Mouse (Mus musculus): ENCODE data around the gene Sox5. TPM values are rescaled to one million over a fixed set of nuclear protein-coding genes. Genes with fewer than 3 reads are reported as not detected.

The Sox5 gene
- polyA plus RNA-seq, 1 experiment from 2014 or later, result 54.7 TPM

DNA sequence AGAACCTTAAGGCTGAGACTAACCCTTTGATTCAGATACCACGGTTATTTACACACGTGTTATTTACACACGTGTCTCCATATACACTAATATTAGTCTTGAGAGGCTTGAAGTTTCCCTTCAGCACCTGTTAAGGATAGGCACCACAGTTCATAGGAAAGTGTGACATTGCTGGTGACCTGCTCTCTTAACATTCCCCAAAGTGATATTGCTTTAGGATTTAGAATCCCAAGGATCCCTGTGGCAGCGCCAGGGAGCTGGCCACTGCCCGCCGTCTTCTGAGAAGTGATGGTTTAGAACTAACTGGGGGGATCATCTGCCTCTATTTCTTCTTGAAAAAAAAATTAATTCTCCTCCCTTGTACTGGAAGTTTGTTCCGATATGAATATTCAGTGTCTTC, 741.4 kb downstream of the Sox5 start:
- Histone ChIP-seq H3K4me2 (ENCODE audit: low read depth, severe bottlenecking) (no peak overlapping the region), H3K4me3 (ENCODE audit: low read depth, low read length) (no peak overlapping the region), H3K27ac (replicated peaks; ENCODE audit: low read depth, low read length) (no peak overlapping the region; the same call in 1 of the 2 replicates), H3K27me3 (ENCODE audit: control insufficient read depth, insufficient read depth, low read length) (no peaks in the 10 kb centered on the region), H3K9ac (ENCODE audit: low read length) (no peak overlapping the region), H3K36me3 (ENCODE audit: control insufficient read depth, insufficient read depth, low read length) (no peaks in the 10 kb centered on the region), H3K9me3 (ENCODE audit: control insufficient read depth, low read length) (no peaks in the 10 kb centered on the region), H3K4me1 (ENCODE audit: control insufficient read depth, insufficient read depth, low read length) (peaks cover 13% of the 10 kb centered on the region; the same call in 1 of the 2 replicates)
- DNase-seq (ENCODE audit: low spot score), result no peak
- 92% methylated on average over 7 of the region's 7 CpGs for WGBS
- no peak for ATAC-seq (ENCODE audit: insufficient number of reproducible peaks, low FRiP score, low TSS enrichment, low read depth)

GRCm38 (mm10) chr6:144039221-144039620, 742.6 kb downstream of the Sox5 start:
- peaks cover 12% of the 10 kb centered on the region; the same call in 1 of the 2 replicates for H3K4me1 ChIP-seq (ENCODE audit: control insufficient read depth, insufficient read depth, low read length)
- H3K9ac ChIP-seq (ENCODE audit: low read length), result no peak overlapping the region
- no peaks in the 10 kb centered on the region for H3K9me3 ChIP-seq (ENCODE audit: control insufficient read depth, low read length)
- H3K27ac ChIP-seq (replicated peaks; ENCODE audit: low read depth, low read length), result peak overlapping the region; percentile 63; the same call in 1 of the 2 replicates
- no peaks in the 10 kb centered on the region for H3K36me3 ChIP-seq (ENCODE audit: control insufficient read depth, insufficient read depth, low read length)
- no peak overlapping the region; the same call in 1 of the 2 replicates for H3K4me2 ChIP-seq (ENCODE audit: low read depth, severe bottlenecking)
- H3K4me3 ChIP-seq (ENCODE audit: low read depth, low read length), result no peak overlapping the region
- 54% methylated on average over 7 of the region's 7 CpGs for WGBS
- ATAC-seq (ENCODE audit: insufficient number of reproducible peaks, low FRiP score, low TSS enrichment, low read depth), result peak; percentile 52; the same call in 1 of the 2 replicates
- no peaks in the 10 kb centered on the region for H3K27me3 ChIP-seq (ENCODE audit: control insufficient read depth, insufficient read depth, low read length)
- DNase-seq (ENCODE audit: low spot score), result peak; percentile 36

DNA sequence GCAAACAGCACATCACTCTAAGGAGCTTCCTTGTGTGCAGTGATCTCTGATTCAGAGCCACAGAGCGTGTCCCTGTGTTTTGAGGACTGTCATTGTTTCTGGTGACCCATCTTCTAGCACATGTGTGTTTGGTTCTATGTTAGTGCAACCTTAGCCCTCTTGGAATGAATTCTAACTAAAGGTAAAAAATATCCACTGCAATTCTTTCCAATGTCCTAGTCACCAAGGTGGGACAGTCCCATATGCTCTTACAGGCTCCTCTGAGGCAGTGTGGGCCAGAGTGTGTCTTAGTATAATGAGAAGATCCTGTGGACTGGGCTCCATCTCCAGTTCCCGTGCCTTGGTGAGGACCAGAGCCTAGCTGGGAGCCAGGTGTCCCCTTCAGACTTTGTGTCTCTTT, 748.6 kb downstream of the Sox5 start:
- Histone ChIP-seq H3K9ac (ENCODE audit: low read length) (no peak overlapping the region), H3K4me2 (ENCODE audit: low read depth, severe bottlenecking) (no peak overlapping the region), H3K27me3 (ENCODE audit: control insufficient read depth, insufficient read depth, low read length) (no peaks in the 10 kb centered on the region), H3K9me3 (ENCODE audit: control insufficient read depth, low read length) (no peaks in the 10 kb centered on the region), H3K36me3 (ENCODE audit: control insufficient read depth, insufficient read depth, low read length) (no peaks in the 10 kb centered on the region), H3K4me3 (ENCODE audit: low read depth, low read length) (no peak overlapping the region), H3K4me1 (ENCODE audit: control insufficient read depth, insufficient read depth, low read length) (no peaks in the 10 kb centered on the region), H3K27ac (replicated peaks; ENCODE audit: low read depth, low read length) (no peak overlapping the region)
- ATAC-seq (ENCODE audit: insufficient number of reproducible peaks, low FRiP score, low TSS enrichment, low read depth) (no peak), DNase-seq (ENCODE audit: low spot score) (no peak)
- WGBS, result 80% methylated on average over 2 of the region's 2 CpGs

DNA sequence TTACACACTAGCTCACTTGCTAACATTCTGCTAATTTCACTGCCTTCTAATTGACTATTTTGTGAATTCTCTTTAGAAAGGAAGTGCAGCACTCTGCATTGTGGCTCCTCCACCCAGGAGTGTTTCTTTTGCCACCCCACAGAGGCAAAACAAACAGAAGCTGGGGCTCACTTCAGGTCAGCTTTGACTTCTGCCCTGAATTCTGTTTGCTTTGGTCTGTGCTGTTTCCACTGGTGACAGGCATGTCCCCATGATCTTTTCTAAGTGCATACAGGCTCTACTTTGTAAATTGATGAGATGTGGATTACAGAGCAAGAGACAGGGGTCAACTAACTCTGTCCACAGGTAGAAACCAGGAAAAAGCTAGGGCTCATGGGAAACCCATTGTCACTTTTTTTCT, 764.8 kb downstream of the Sox5 start:
- H3K27me3 ChIP-seq (ENCODE audit: control insufficient read depth, insufficient read depth, low read length), result no peaks in the 10 kb centered on the region

DNA sequence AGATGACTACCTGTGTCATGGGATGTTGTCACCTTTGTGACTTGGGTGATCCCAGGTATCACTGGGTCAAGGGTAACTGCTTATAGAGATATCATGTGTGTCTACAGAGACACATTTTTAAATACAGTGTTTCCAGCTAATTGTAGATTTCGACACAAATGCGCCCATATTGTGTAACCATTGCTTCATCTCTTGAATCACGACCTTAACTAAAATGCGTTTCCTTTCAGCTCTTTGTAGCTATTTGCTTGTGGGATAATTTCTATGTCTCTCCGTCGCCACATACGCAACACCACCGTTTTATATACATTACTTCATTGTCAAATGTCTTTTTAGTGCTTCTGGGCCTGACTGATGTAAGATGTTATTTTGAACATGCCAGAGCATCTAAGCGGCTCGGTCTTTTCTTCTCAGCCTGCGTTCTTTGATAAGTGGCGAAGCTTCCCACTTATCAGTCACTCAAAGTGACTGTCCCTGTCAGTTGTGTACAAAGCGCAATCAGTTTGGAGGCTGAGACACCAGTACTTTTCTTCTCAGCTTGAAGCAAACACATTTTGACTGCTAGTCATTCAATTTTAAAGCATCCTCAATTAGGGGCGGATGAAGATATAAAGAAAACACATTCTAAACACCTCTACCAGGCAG, 769.8 kb downstream of the Sox5 start:
- ATAC-seq (ENCODE audit: insufficient number of reproducible peaks, low FRiP score, low TSS enrichment, low read depth) (no peak), DNase-seq (ENCODE audit: low spot score) (no peak)
- H3K36me3 ChIP-seq (ENCODE audit: control insufficient read depth, insufficient read depth, low read length), result no peaks in the 10 kb centered on the region

More for the DNA sequence above, 764.8 kb downstream of the Sox5 start:
- DNase-seq (ENCODE audit: low spot score) (no peak), ATAC-seq (ENCODE audit: insufficient number of reproducible peaks, low FRiP score, low TSS enrichment, low read depth) (no peak)
- H3K36me3 ChIP-seq (ENCODE audit: control insufficient read depth, insufficient read depth, low read length), result no peaks in the 10 kb centered on the region
- H3K9ac ChIP-seq (ENCODE audit: low read length), result no peak overlapping the region
- H3K4me1 ChIP-seq (ENCODE audit: control insufficient read depth, insufficient read depth, low read length), result no peaks in the 10 kb centered on the region
- no peak overlapping the region for H3K27ac ChIP-seq (replicated peaks; ENCODE audit: low read depth, low read length)
- H3K4me3 ChIP-seq (ENCODE audit: low read depth, low read length), result no peak overlapping the region
- no peaks in the 10 kb centered on the region for H3K9me3 ChIP-seq (ENCODE audit: control insufficient read depth, low read length)
- H3K4me2 ChIP-seq (ENCODE audit: low read depth, severe bottlenecking), result no peak overlapping the region

DNA sequence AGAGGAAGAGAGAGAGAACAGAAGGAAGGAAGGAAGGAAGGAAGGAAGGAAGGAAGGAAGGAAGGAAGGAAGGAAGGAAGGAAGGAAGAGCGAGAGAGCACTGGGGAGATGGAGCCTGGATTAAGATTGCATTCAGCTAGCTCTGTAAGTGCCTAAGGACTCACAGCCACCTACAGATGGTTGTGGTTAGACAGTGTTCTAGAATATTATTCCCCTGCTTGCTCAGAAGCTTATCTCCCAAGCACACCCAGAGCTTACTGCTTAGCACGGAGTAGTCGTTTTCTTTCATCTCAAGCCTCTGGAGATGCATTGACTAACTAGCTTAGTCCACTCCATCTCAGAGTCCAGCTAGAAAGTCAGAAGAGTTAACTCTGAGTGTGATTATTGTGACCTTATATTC, 770.8 kb downstream of the Sox5 start:
- no peak overlapping the region for H3K4me3 ChIP-seq (ENCODE audit: low read depth, low read length)
- no peak overlapping the region for H3K9ac ChIP-seq (ENCODE audit: low read length)
- H3K4me1 ChIP-seq (ENCODE audit: control insufficient read depth, insufficient read depth, low read length), result no peaks in the 10 kb centered on the region
- DNase-seq (ENCODE audit: low spot score) (no peak), ATAC-seq (ENCODE audit: insufficient number of reproducible peaks, low FRiP score, low TSS enrichment, low read depth) (no peak)
- H3K36me3 ChIP-seq (ENCODE audit: control insufficient read depth, insufficient read depth, low read length), result no peaks in the 10 kb centered on the region
- H3K27ac ChIP-seq (replicated peaks; ENCODE audit: low read depth, low read length), result no peak overlapping the region
- WGBS, result 72% methylated on average over 3 of the region's 3 CpGs
- H3K9me3 ChIP-seq (ENCODE audit: control insufficient read depth, low read length), result no peaks in the 10 kb centered on the region
- no peak overlapping the region for H3K4me2 ChIP-seq (ENCODE audit: low read depth, severe bottlenecking)
- H3K27me3 ChIP-seq (ENCODE audit: control insufficient read depth, insufficient read depth, low read length), result no peaks in the 10 kb centered on the region

More for the DNA sequence above, 769.8 kb downstream of the Sox5 start:
- Histone ChIP-seq H3K9ac (ENCODE audit: low read length) (no peak overlapping the region), H3K4me2 (ENCODE audit: low read depth, severe bottlenecking) (no peak overlapping the region), H3K9me3 (ENCODE audit: control insufficient read depth, low read length) (no peaks in the 10 kb centered on the region), H3K4me1 (ENCODE audit: control insufficient read depth, insufficient read depth, low read length) (no peaks in the 10 kb centered on the region), H3K27me3 (ENCODE audit: control insufficient read depth, insufficient read depth, low read length) (no peaks in the 10 kb centered on the region), H3K27ac (replicated peaks; ENCODE audit: low read depth, low read length) (no peak overlapping the region), H3K4me3 (ENCODE audit: low read depth, low read length) (no peak overlapping the region)
- WGBS, result 91% methylated on average over 14 of the region's 14 CpGs

GRCm38 (mm10) chr6:144010285-144010684, 771.5 kb downstream of the Sox5 start:
- no peaks in the 10 kb centered on the region for H3K27me3 ChIP-seq (ENCODE audit: control insufficient read depth, insufficient read depth, low read length)
- H3K9ac ChIP-seq (ENCODE audit: low read length), result no peak overlapping the region
- no peak overlapping the region for H3K4me2 ChIP-seq (ENCODE audit: low read depth, severe bottlenecking)
- DNase-seq (ENCODE audit: low spot score) (no peak), ATAC-seq (ENCODE audit: insufficient number of reproducible peaks, low FRiP score, low TSS enrichment, low read depth) (no peak)
- H3K4me1 ChIP-seq (ENCODE audit: control insufficient read depth, insufficient read depth, low read length), result no peaks in the 10 kb centered on the region
- no peak overlapping the region for H3K4me3 ChIP-seq (ENCODE audit: low read depth, low read length)
- no peaks in the 10 kb centered on the region for H3K9me3 ChIP-seq (ENCODE audit: control insufficient read depth, low read length)
- H3K27ac ChIP-seq (replicated peaks; ENCODE audit: low read depth, low read length), result no peak overlapping the region
- H3K36me3 ChIP-seq (ENCODE audit: control insufficient read depth, insufficient read depth, low read length), result no peaks in the 10 kb centered on the region

DNA sequence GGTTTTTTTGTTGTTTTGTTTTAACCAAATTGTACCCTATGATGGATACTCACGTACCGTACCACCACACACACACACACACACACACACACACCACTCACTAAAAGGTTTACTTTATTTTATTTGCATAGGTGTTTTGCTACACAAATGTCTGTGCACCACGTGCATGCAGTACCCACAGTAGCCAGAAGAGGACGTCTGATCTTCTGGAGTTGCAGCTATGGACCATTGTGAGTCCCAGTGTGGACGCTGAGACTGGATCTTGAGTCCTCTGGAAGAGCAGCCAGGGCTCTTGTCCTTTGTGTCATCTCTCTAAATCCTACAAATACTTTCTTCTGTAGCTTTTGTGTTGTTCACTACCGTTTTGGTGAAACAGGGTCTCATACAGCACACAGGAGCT, 776.6 kb downstream of the Sox5 start:
- H3K4me1 ChIP-seq (ENCODE audit: control insufficient read depth, insufficient read depth, low read length), result no peaks in the 10 kb centered on the region
- DNase-seq (ENCODE audit: low spot score) (no peak), ATAC-seq (ENCODE audit: insufficient number of reproducible peaks, low FRiP score, low TSS enrichment, low read depth) (no peak)
- WGBS, result 89% methylated on average over 6 of the region's 6 CpGs
- no peaks in the 10 kb centered on the region for H3K36me3 ChIP-seq (ENCODE audit: control insufficient read depth, insufficient read depth, low read length)
- no peak overlapping the region for H3K27ac ChIP-seq (replicated peaks; ENCODE audit: low read depth, low read length)
- no peak overlapping the region for H3K9ac ChIP-seq (ENCODE audit: low read length)
- no peak overlapping the region for H3K4me2 ChIP-seq (ENCODE audit: low read depth, severe bottlenecking)
- no peak overlapping the region for H3K4me3 ChIP-seq (ENCODE audit: low read depth, low read length)
- no peaks in the 10 kb centered on the region for H3K9me3 ChIP-seq (ENCODE audit: control insufficient read depth, low read length)
- H3K27me3 ChIP-seq (ENCODE audit: control insufficient read depth, insufficient read depth, low read length), result no peaks in the 10 kb centered on the region

GRCm38 (mm10) chr6:143998201-143998600, 783.6 kb downstream of the Sox5 start:
- H3K4me3 ChIP-seq (ENCODE audit: low read depth, low read length), result no peak overlapping the region
- H3K9me3 ChIP-seq (ENCODE audit: control insufficient read depth, low read length), result no peaks in the 10 kb centered on the region
- no peaks in the 10 kb centered on the region for H3K36me3 ChIP-seq (ENCODE audit: control insufficient read depth, insufficient read depth, low read length)
- H3K27me3 ChIP-seq (ENCODE audit: control insufficient read depth, insufficient read depth, low read length), result no peaks in the 10 kb centered on the region
- H3K27ac ChIP-seq (replicated peaks; ENCODE audit: low read depth, low read length), result no peak overlapping the region
- 43% methylated on average over 13 of the region's 13 CpGs for WGBS
- H3K4me2 ChIP-seq (ENCODE audit: low read depth, severe bottlenecking), result no peak overlapping the region
- DNase-seq (ENCODE audit: low spot score) (no peak), ATAC-seq (ENCODE audit: insufficient number of reproducible peaks, low FRiP score, low TSS enrichment, low read depth) (no peak)
- H3K9ac ChIP-seq (ENCODE audit: low read length), result no peak overlapping the region
- peaks cover 12% of the 10 kb centered on the region for H3K4me1 ChIP-seq (ENCODE audit: control insufficient read depth, insufficient read depth, low read length)

All from limb, embryonic 11.5 days (tissue).